Mouse (Mus musculus) megakaryocyte, embryonic 14.5 days (primary cell): Measurements from ENCODE around the gene Rbmxl2.

Experiments
- FLI1 ChIP-seq: IDR thresholded peaks from 2 replicates; pipeline ENCODE4 v1.6.1; 2012; ENCODE audit warnings: low read length, inconsistent platforms, mixed read lengths
- GATA1 ChIP-seq: IDR thresholded peaks from 3 replicates; pipeline ENCODE4 v1.6.1; 2012; ENCODE audit warnings: mixed read lengths, low read length, inconsistent platforms, borderline replicate concordance

DNA sequence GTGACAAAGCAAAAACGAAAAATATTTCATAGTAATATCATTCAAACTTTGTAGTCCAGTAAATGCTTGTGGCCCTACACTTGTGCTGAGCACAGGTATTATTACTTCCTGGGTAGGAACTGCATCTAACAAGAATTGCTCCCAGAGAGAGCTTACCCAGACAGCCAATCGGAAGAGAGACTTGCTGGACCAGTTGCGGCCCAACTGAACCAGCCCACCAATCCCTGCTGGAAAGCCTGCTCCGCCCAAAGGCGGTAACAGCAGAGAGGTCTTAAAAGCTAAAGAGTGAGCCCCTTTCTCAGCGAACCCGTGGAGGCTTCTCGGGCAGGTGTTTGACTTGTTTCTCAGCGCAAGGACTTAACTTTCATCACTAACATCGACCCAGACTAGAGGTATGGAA lies 42.6 kb upstream of the Rbmxl2 start, which contains the start of gene Nlrp14:
- TF ChIP-seq FLI1 (no peak), GATA1 (no peak)
